Mouse (Mus musculus) heart, adult 2 months (tissue): ENCODE measurements at regions not wholly inside any gene's neighbourhood (a gene's known extent, or its start where the extent isn't known, plus 50 kb on each side); places are given as distances from the start of the nearest gene placed in this dataset.

Experiments used
- CTCF ChIP-seq: fragments of 200-600 bp; IDR thresholded peaks from 2 replicates; pipeline ENCODE4 v1.8.1; 2022; ENCODE audit warnings: antibody characterized with exemption, mild to moderate bottlenecking, moderate library complexity
- EP300 ChIP-seq: fragments of 200-500 bp; IDR thresholded peaks from 2 replicates; pipeline ENCODE4 v1.6.1; 2011; ENCODE audit warnings: low read depth, low read length, control low read depth; ENCODE audit not compliant: insufficient read depth
- POLR2A ChIP-seq: fragments of 200-500 bp; IDR thresholded peaks from 2 replicates; pipeline ENCODE4 v1.6.1; 2011; ENCODE audit warnings: mild to moderate bottlenecking, low read depth, low read length, control low read depth; ENCODE audit not compliant: insufficient read depth

GRCm38 (mm10) chr14:15797019-15797418 is 358.2 kb upstream of the Lrrc3b start:
- TF ChIP-seq CTCF (no peak), EP300 (no peak), POLR2A (no peak)
